Mouse (Mus musculus): Measurements from ENCODE around the gene Arsb. TPM values are rescaled to one million over a fixed set of nuclear protein-coding genes. Genes with fewer than 3 reads are reported as not detected.
"Not testable (repeated sequence)": the region's sequence is repeated elsewhere in the genome, so short reads cannot be mapped to it uniquely, and the experiment has no call there.

Gene Arsb
- polyA plus RNA-seq, 1 experiment from 2014 or later, result 14.1 TPM

DNA sequence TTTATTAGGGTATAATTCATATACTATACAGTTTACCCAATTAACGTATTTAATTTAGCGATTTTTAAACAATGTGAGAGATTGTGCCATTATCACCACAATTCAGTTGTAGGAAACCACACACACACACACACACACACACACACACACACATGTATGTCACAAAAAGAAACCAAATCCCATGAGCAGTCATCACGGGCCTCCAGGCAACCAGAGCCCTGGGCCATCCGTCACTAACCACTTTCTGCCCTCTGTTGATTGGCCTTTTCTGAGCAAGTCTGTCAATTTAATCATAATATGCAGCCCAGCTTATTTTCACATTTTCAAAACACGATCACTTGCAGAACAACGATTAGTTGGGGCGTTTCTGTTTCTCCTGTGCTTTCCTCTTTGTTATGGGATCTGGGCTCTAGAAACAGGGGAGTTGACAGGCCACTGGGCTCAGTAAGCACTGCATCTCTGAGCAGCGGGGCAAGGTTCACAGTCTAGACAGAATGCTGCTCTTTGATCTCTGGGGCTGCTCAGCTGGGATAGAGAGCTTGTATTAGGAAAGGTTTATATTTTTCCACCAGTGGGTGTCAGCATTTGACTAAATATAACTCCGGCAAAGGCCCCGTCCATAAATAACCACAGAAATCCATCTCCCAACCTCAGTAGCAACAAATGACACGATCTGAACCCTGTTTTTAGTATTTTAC, 21.7 kb downstream of the Arsb start:
- H3K4me3 ChIP-seq, result no peak overlapping the region
- 36% methylated on average over 11 of the region's 11 CpGs for WGBS
- H3K36me3 ChIP-seq, result peaks cover 2% of the 10 kb centered on the region; the same call in 1 of the 2 replicates
- ATAC-seq (ENCODE audit: insufficient number of reproducible peaks, low FRiP score, low TSS enrichment, low read depth), result 0 out of 2 replicates have a peak, but pooled peaks have one; percentile 35
- no peaks in the 10 kb centered on the region for H3K27me3 ChIP-seq
- H3K9me3 ChIP-seq, result no peaks in the 10 kb centered on the region
- H3K4me2 ChIP-seq, result no peak overlapping the region
- no peak overlapping the region for H3K9ac ChIP-seq
- no peak overlapping the region for H3K27ac ChIP-seq
- H3K4me1 ChIP-seq, result 0 out of 2 replicates have a peak, but pooled peaks cover 4% of the 10 kb centered on the region

GRCm38 (mm10) chr13:93793643-93794182, 22.3 kb downstream of the Arsb start:
- Histone ChIP-seq H3K4me2 (no peak overlapping the region), H3K4me1 (no peaks in the 10 kb centered on the region), H3K27ac (no peak overlapping the region), H3K4me3 (no peak overlapping the region), H3K27me3 (no peaks in the 10 kb centered on the region), H3K36me3 (peaks cover 5% of the 10 kb centered on the region; the same call in 1 of the 2 replicates), H3K9me3 (no peaks in the 10 kb centered on the region), H3K9ac (no peak overlapping the region)
- WGBS, result 77% methylated on average over 10 of the region's 10 CpGs
- ATAC-seq (ENCODE audit: insufficient number of reproducible peaks, low FRiP score, low TSS enrichment, low read depth), result no peak

DNA sequence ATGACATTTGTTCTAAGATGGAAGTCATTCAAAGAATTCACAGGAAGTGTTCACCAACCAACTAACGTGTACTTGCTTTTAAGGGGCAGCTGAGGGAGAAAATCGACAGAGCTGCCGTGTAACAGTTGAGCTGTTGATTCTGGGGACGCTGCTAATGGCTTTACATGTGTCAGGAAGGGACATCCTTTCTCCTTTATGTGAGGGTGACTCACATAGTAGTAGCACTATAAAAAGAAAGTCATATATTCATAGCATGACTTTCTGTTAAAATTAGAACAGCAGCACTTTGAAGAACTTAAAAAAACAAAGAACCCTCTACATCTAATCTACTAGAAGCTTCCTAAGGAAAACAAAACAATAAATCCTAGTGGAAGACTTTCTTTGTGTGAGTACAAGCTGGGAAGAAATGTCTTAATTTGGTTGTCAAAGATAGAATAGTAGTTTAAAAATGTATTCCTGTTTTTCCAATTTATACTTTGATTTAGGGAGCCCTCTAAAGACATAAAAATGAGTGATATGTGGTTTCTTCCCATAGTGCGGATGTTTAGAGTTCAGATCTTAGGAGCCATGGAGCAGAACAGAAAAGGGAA, 25.7 kb downstream of the Arsb start:
- Histone ChIP-seq H3K4me2 (no peak overlapping the region), H3K9ac (no peak overlapping the region), H3K27ac (no peak overlapping the region), H3K9me3 (no peaks in the 10 kb centered on the region), H3K36me3 (peaks cover 5% of the 10 kb centered on the region; the same call in 1 of the 2 replicates), H3K27me3 (no peaks in the 10 kb centered on the region), H3K4me3 (no peak overlapping the region), H3K4me1 (no peaks in the 10 kb centered on the region)
- ATAC-seq (ENCODE audit: insufficient number of reproducible peaks, low FRiP score, low TSS enrichment, low read depth), result no peak
- 69% methylated on average over 5 of the region's 5 CpGs for WGBS

DNA sequence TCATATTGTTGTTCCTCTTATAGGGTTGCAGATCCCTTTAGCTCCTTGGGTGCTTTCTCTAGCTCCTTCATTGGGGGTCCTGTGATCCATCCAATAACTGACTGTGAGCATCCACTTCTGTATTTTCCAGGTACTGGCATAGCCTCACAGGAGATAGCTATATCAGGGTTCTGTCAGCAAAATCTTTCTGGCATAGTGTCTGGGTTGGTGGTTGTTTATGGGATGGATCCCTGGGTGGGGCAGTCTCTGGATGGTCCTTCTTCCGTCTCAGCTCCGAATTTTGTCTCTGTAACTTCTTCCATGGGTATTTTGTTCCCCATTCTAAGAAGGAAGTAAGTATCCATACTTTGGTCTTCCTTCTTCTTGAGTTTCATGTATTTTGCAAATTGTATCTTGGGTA, 38.9 kb downstream of the Arsb start:
- not testable (repeated sequence) for ATAC-seq (ENCODE audit: insufficient number of reproducible peaks, low FRiP score, low TSS enrichment, low read depth); H3K27ac ChIP-seq; H3K27me3 ChIP-seq; H3K36me3 ChIP-seq; H3K4me3 ChIP-seq; H3K9me3 ChIP-seq; H3K9ac ChIP-seq; H3K4me2 ChIP-seq; H3K4me1 ChIP-seq
- WGBS, result 81% methylated on average over 2 of the region's 2 CpGs

GRCm38 (mm10) chr13:93814081-93814480, 42.7 kb downstream of the Arsb start:
- Histone ChIP-seq H3K4me3 (no peak overlapping the region), H3K27me3 (no peaks in the 10 kb centered on the region), H3K27ac (no peak overlapping the region), H3K9ac (no peak overlapping the region), H3K9me3 (no peaks in the 10 kb centered on the region), H3K36me3 (no peaks in the 10 kb centered on the region), H3K4me2 (no peak overlapping the region), H3K4me1 (no peaks in the 10 kb centered on the region)
- ATAC-seq (ENCODE audit: insufficient number of reproducible peaks, low FRiP score, low TSS enrichment, low read depth), result no peak
- 94% methylated on average over 6 of the region's 6 CpGs for WGBS

DNA sequence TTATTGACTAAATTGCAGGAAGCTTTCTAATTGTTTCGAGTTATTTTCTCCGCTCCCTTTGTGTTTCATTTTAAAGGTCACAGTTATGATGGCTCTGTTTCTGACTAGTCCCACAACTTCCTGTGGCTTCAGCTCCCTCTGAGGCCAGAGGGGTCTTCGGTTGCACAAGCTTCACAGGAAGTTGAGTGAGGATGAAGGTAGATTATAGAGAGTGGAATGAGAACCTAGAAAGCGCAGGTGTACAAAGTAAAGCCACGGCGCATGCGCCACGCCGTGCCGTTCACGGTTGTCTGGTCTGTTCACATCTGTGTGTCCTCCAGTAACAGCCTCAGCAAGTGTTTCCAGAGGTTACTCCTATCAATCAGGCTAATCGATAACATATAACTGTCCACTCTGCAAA, 43.2 kb downstream of the Arsb start:
- WGBS, result 88% methylated on average over 12 of the region's 12 CpGs
- no peak for ATAC-seq (ENCODE audit: insufficient number of reproducible peaks, low FRiP score, low TSS enrichment, low read depth)
- Histone ChIP-seq H3K9me3 (no peaks in the 10 kb centered on the region), H3K4me2 (no peak overlapping the region), H3K36me3 (no peaks in the 10 kb centered on the region), H3K27me3 (no peaks in the 10 kb centered on the region), H3K4me1 (no peaks in the 10 kb centered on the region), H3K4me3 (no peak overlapping the region), H3K9ac (no peak overlapping the region), H3K27ac (no peak overlapping the region)

DNA sequence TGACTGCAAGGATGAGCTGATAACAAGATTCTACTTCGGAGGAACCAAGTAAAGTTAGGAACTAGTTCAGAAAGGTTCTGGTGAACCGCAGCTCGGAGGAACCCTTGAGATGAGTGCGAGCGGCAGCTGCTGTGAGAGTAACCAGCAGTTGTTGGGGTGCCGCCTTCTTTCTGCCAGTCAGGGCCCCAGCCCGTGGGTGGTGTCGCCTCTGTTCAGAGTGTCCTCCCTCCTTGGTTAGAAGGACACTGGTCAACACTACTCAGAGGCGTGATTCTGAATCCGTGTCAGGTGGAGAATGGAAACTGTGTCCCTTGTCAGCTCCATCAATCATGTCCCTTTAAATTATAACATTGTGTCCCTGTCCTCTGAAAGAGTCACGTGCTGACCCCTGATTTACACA, 43.7 kb downstream of the Arsb start:
- Histone ChIP-seq H3K9ac (no peak overlapping the region), H3K9me3 (no peaks in the 10 kb centered on the region), H3K36me3 (no peaks in the 10 kb centered on the region), H3K4me3 (no peak overlapping the region), H3K27ac (no peak overlapping the region), H3K4me1 (no peaks in the 10 kb centered on the region), H3K4me2 (no peak overlapping the region), H3K27me3 (no peaks in the 10 kb centered on the region)
- 87% methylated on average over 11 of the region's 11 CpGs for WGBS
- no peak for ATAC-seq (ENCODE audit: insufficient number of reproducible peaks, low FRiP score, low TSS enrichment, low read depth)

GRCm38 (mm10) chr13:93816127-93816526, 44.7 kb downstream of the Arsb start:
- H3K9ac ChIP-seq, result no peak overlapping the region
- no peak overlapping the region for H3K4me3 ChIP-seq

DNA sequence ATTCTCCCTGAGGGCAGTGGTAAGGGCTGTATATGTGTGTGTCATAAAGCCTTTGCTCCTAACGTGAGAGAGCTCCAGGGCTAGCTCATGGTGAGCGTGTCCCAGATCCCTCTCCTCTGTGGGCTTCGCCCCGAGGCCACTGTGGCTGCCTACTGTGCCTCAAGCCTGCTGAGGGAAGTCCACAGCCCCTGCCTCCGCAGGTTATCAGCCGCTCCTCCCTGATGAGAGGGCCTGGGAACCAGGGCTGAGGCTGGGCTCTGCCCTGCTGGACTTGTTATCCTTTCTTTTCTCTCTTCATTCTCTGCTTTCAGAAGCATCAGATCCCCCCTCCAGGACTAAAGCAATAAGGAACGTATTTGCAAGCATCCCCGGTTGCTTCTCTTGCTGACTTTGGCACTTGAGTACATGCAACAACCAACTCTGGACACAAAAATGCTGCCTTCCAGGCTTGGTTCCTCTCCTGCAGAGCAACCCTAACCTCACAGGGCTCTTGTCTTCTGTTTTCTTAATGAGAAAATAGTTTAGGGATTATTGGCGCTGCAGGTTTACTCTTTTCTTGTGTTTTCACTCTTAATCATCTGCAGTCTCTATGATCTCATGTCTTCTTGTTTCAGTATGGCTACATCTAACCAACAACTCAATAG, 45.4 kb downstream of the Arsb start:
- Histone ChIP-seq H3K36me3 (no peaks in the 10 kb centered on the region), H3K9me3 (no peaks in the 10 kb centered on the region), H3K4me1 (peaks cover 2% of the 10 kb centered on the region; the same call in 1 of the 2 replicates), H3K4me3 (no peak overlapping the region), H3K27me3 (no peaks in the 10 kb centered on the region), H3K9ac (no peak overlapping the region), H3K27ac (no peak overlapping the region), H3K4me2 (no peak overlapping the region)
- ATAC-seq (ENCODE audit: insufficient number of reproducible peaks, low FRiP score, low TSS enrichment, low read depth), result no peak
- WGBS, result 61% methylated on average over 9 of the region's 9 CpGs

More at GRCm38 (mm10) chr13:93816127-93816526, 44.7 kb downstream of the Arsb start:
- Histone ChIP-seq H3K27me3 (no peaks in the 10 kb centered on the region), H3K4me1 (no peaks in the 10 kb centered on the region), H3K27ac (no peak overlapping the region), H3K36me3 (no peaks in the 10 kb centered on the region), H3K9me3 (no peaks in the 10 kb centered on the region), H3K4me2 (no peak overlapping the region)
- ATAC-seq (ENCODE audit: insufficient number of reproducible peaks, low FRiP score, low TSS enrichment, low read depth), result no peak
- 82% methylated on average over 2 of the region's 2 CpGs for WGBS

- no peak overlapping the region for H3K9ac ChIP-seq
- H3K4me3 ChIP-seq, result no peak overlapping the region
- no peaks in the 10 kb centered on the region for H3K27me3 ChIP-seq
- no peak overlapping the region for H3K27ac ChIP-seq
- H3K36me3 ChIP-seq, result no peaks in the 10 kb centered on the region
- H3K4me1 ChIP-seq, result peaks cover 7% of the 10 kb centered on the region; the same call in 1 of the 2 replicates
- no peak overlapping the region for H3K4me2 ChIP-seq
- 75% methylated on average over 4 of the region's 4 CpGs for WGBS
- no peak for ATAC-seq (ENCODE audit: insufficient number of reproducible peaks, low FRiP score, low TSS enrichment, low read depth)
- no peaks in the 10 kb centered on the region for H3K9me3 ChIP-seq
Measured at GRCm38 (mm10) chr13:93820173-93820572, 48.7 kb downstream of the Arsb start.

DNA sequence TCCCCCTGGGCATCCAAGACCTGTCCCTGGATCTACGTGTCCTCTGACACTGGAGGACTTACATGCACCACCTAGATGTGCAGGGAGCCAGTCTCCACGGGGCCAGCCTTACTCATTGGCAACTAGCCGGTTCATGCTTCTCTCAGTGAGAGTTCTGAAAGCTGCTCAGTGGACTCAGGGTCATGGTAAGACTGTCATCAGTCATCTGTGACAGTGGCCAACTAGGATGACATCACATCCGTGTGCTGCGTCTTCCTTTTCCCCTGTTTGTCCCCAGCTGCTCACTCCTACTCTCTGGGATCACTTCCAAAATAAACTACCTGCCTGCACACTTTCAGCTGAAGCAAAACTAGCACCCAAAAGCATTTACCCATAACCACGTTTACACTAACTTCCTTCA, 50.6 kb downstream of the Arsb start:
- 63% methylated on average over 6 of the region's 6 CpGs for WGBS
- ATAC-seq (ENCODE audit: insufficient number of reproducible peaks, low FRiP score, low TSS enrichment, low read depth), result no peak
- Histone ChIP-seq H3K36me3 (no peaks in the 10 kb centered on the region), H3K9ac (no peak overlapping the region), H3K9me3 (no peaks in the 10 kb centered on the region), H3K4me1 (peaks cover 7% of the 10 kb centered on the region; the same call in 1 of the 2 replicates), H3K4me3 (no peak overlapping the region), H3K27me3 (no peaks in the 10 kb centered on the region), H3K27ac (no peak overlapping the region), H3K4me2 (no peak overlapping the region)
